Mouse (Mus musculus) hindbrain, postnatal 0 days (tissue): ENCODE measurements around the gene Pllp. TPM values are rescaled to one million over a fixed set of nuclear protein-coding genes. Genes with fewer than 3 reads are reported as not detected.

ENCODE experiments used
- ATAC-seq: fragments of 200-750 bp; cut with Nextera tagmentation; 2 replicates; pipeline ENCODE4 v1.8.0; 2017; ENCODE audit warnings: mild to moderate bottlenecking, moderate TSS enrichment, moderate library complexity
- DNase-seq: peaks from one replicate; pipeline ENCODE4 v3.0.0-alpha.2; 2015; ENCODE audit warnings: low spot score
- H3K27ac ChIP-seq: fragments of 300-500 bp; sonication (generic); 2 replicates; pipeline ENCODE4 v1.5.1; 2014; ENCODE audit warnings: mild to moderate bottlenecking
- H3K27me3 ChIP-seq: fragments of 300-500 bp; sonication (generic); 2 replicates; pipeline ENCODE4 v1.6.1; 2014; ENCODE audit warnings: low read length, mixed read lengths; ENCODE audit not compliant: insufficient read depth
- H3K36me3 ChIP-seq: fragments of 300-500 bp; sonication (generic); 2 replicates; pipeline ENCODE4 v1.6.1; 2014; ENCODE audit warnings: low read length, mixed read lengths; ENCODE audit not compliant: insufficient read depth
- H3K4me1 ChIP-seq: fragments of 300-500 bp; sonication (generic); 2 replicates; pipeline ENCODE4 v1.6.1; 2014; ENCODE audit warnings: antibody characterized with exemption, low read length, mixed read lengths; ENCODE audit not compliant: insufficient read depth
- H3K4me2 ChIP-seq: fragments of 300-500 bp; sonication (generic); 2 replicates; pipeline ENCODE4 v1.6.1; 2014; ENCODE audit warnings: low read depth, mild to moderate bottlenecking, low read length, moderate library complexity, mixed read lengths
- H3K4me3 ChIP-seq: fragments of 300-500 bp; sonication (generic); 2 replicates; pipeline ENCODE4 v1.5.1; 2014; ENCODE audit warnings: low read length
- H3K9ac ChIP-seq: fragments of 300-500 bp; sonication (generic); replicated peaks from 2 replicates; pipeline ENCODE4 v1.6.1; 2014; ENCODE audit warnings: mild to moderate bottlenecking, low read length, moderate library complexity, mixed read lengths
- H3K9me3 ChIP-seq: fragments of 300-500 bp; sonication (generic); 2 replicates; pipeline ENCODE4 v1.6.1; 2016; ENCODE audit warnings: low read length, mixed read lengths
- CTCF ChIP-seq: IDR thresholded peaks from 2 replicates; pipeline ENCODE4 v1.5.1; 2016; ENCODE audit warnings: antibody characterized with exemption, control low read depth, low read depth
- WGBS: fragments of 180-500 bp; shearing (Covaris S2); extraction: QIAGEN DNeasy Blood & Tissue Kit; methylation state at CpG from one replicate; pipeline ENCODE4 v1.1.7; 2014; 5-methylcytosine and 5-hydroxymethylcytosine counted together
- polyA plus RNA-seq: library from polyadenylated mRNA; unstranded; fragments of >200 nt; fragmentation: Nextera tagmentation; extraction: Ambion mirVana; gene quantifications from 2 replicates; pipeline ENCODE4 v1.2.1, GENCODE M21; 2015
- total RNA-seq: library from RNA; depleted of rRNA; stranded (reverse); fragments of >200 nt; gene quantifications from 2 replicates; pipeline ENCODE4 v1.2.3, GENCODE M21; 2014

Pllp gene
- total and polyA plus RNA-seq, 2 experiments from 2014 or later = 18.6 to 20.3 TPM

DNA sequence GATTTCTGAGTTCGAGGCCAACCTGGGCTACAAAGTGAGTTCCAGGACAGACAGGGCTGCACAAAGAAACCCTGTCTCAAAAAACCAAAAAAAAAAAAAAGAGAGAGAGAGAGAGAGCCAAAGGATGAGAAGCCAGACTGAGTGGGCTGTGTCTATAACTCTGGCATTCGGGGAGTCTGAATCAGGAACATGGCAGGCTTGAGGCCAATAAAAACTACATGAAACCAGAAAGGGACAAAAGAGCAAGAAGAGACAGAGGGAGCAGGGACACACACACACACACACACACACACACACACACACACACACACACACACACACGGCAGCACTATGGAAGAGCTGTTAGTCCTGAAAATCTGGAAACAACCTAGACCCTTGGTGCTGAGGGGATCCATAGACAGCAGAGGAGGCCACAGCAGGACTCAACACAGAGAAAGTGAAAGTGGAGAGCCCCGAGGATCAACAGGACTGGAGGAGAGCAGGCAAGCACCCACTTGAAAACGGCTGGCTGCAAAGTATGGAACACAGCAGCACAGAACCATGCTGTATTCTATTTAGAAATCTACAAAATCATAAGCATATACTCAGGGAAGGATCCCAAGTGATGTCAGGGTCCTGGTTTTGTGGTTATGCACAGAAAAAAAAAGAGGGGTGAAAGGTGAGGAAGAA, 39.5 kb upstream of the Pllp start:
- TF ChIP-seq CTCF = no peak
- Histone ChIP-seq H3K36me3 (no peaks in the 10 kb centered on the region), H3K4me3 (no peak overlapping the region), H3K4me1 (no peaks in the 10 kb centered on the region), H3K27ac (no peak overlapping the region), H3K4me2 (no peak overlapping the region), H3K27me3 (no peaks in the 10 kb centered on the region), H3K9me3 (no peaks in the 10 kb centered on the region), H3K9ac (no peak overlapping the region)
- ATAC-seq (no peak), DNase-seq (no peak)
- WGBS = 80% methylated on average over 5 of the region's 5 CpGs

DNA sequence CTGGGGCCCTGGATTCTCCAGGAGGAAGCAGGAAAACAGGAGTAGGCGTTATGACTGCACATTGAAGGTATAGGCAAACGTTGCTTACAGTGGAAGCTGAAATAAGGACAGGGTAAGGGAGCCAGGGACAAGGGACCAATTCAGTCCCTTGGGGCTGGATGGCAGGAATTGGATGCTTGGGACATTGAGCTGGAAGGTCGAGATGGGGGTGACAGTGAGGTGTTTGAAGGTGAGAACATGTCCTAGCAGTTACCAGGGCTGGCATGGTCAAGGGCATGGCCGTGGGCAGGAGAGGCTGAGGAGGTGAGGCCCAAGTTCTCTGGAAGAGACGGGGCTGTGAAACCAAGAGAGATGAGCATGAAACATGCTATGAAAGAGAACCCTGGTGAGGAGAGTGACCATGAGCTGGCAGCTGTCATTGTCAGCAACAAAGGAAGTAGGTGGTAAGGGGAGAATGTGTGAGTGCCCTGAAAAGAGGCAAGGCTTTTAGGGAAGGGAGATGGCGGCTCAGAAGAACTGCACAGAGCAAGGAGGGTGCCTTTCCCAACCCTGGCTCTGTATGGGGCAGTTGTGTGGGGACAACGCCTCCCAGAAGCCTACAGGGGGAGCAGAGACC, 38.8 kb upstream of the Pllp start:
- no peak overlapping the region for H3K4me3 ChIP-seq

DNA sequence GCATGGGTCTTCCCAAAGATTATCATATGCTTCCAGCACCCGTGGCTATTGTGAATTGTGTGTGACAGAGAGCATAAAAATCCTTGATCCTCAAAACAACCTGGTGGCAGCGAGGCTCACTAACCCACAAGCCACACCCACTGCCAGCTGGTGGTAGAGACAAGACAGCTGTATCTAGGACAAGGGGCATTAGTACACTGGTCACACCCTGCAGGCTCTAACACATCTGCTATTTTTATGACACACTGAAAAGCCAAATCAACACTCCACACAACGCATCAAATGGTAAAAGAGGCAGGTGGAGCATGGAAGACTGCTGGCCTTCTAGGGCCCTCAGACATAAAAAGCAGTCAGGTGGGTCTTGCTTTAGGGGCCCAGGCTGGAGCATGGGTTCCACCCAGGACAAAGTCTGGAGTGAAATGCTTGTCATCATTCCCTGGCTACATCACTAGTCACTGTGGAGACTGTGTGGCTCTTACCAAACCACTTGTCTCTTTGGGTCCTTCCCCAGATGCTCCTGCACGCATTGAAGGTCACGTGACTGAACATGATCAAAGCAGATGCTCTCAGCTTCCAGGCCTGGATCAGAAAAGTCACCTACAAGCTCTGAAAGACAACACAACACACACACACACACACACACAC, 37.9 kb upstream of the Pllp start:
- DNase-seq (peak; percentile 8), ATAC-seq (no peak)
- no peaks in the 10 kb centered on the region for H3K9me3 ChIP-seq
- H3K4me3 ChIP-seq = no peak overlapping the region
- H3K36me3 ChIP-seq = no peaks in the 10 kb centered on the region
- TF ChIP-seq CTCF = no peak
- H3K27me3 ChIP-seq = no peaks in the 10 kb centered on the region
- H3K9ac ChIP-seq = no peak overlapping the region
- WGBS = 63% methylated on average over 5 of the region's 5 CpGs
- H3K27ac ChIP-seq = no peak overlapping the region
- H3K4me2 ChIP-seq = no peak overlapping the region
- no peaks in the 10 kb centered on the region for H3K4me1 ChIP-seq

More for the DNA sequence above, 38.8 kb upstream of the Pllp start:
- no peak for ATAC-seq
- 69% methylated on average over 7 of the region's 7 CpGs for WGBS
- H3K27me3 ChIP-seq = no peaks in the 10 kb centered on the region
- no peaks in the 10 kb centered on the region for H3K36me3 ChIP-seq
- TF ChIP-seq CTCF = no peak
- no peak overlapping the region for H3K9ac ChIP-seq
- no peaks in the 10 kb centered on the region for H3K4me1 ChIP-seq
- H3K9me3 ChIP-seq = no peaks in the 10 kb centered on the region
- H3K27ac ChIP-seq = no peak overlapping the region
- no peak for DNase-seq
- H3K4me2 ChIP-seq = no peak overlapping the region

DNA sequence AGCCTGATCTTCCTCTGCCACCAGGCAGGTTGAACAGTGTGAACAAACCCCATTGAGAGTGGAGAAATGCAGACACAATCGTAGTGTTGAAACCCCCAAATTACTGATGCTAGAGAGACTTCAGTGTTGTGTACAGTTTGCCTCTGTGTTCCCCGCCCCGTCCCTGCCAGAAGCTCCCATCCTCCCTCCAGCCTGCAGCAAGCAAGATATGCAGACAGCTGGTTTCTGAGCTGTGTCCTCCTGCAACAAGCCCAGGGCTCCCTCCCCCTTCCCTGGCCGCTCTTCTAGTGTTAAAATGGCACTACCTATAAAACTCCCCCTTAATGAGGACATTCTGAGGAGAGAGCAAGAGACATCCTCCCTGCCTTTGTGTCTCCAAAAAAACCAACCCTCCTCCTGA, 33.2 kb upstream of the Pllp start:
- Histone ChIP-seq H3K9me3 (no peaks in the 10 kb centered on the region), H3K27me3 (no peaks in the 10 kb centered on the region), H3K36me3 (no peaks in the 10 kb centered on the region), H3K27ac (no peak overlapping the region), H3K9ac (no peak overlapping the region), H3K4me1 (no peaks in the 10 kb centered on the region), H3K4me3 (no peak overlapping the region), H3K4me2 (no peak overlapping the region)
- 79% methylated on average over 4 of the region's 4 CpGs for WGBS
- no peak for ATAC-seq
- no peak for DNase-seq
- TF ChIP-seq CTCF = no peak

DNA sequence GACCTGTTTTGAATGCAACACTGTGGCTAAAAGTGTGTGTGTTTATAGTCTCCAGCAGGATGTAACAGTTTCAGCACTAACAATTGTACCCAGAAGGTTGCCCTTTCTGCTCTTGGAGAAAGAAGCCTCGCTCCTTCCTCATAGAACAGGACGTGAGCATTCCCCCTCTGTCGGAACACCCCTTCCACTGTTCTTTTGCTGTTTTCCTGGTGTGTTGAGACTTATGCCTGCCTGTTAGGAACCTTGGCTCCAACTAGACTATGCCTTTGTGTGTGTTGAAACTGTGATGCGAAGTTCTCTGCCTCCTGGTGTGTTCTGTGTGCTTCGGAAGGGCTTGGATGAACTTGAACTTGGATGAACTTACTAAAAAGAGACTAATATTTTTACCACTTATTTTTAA, 29.9 kb upstream of the Pllp start:
- Histone ChIP-seq H3K4me3 (no peak overlapping the region), H3K27me3 (no peaks in the 10 kb centered on the region), H3K36me3 (no peaks in the 10 kb centered on the region), H3K4me2 (no peak overlapping the region), H3K27ac (no peak overlapping the region), H3K9ac (no peak overlapping the region), H3K4me1 (no peaks in the 10 kb centered on the region), H3K9me3 (no peaks in the 10 kb centered on the region)
- 79% methylated on average over 5 of the region's 5 CpGs for WGBS
- ATAC-seq (no peak), DNase-seq (no peak)
- no peak for TF ChIP-seq CTCF

DNA sequence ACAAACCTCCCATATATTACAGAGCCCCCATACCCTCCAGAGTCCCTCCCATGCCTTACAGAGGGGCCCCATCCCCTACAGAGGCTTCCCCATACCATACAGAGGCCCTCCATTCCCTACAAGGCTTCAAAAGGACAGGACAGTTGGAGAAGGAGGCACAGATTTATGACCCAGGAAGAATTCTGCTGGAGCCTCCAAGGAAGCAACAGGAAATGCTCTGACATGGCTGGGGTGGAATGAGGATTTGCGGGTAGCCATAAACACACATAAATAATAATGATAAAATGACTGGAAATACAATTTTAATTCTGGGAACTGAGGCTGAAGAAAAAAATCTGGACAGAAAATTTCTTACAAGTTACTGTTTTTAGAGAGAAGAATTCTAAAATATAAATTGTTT, 20.8 kb upstream of the Pllp start:
- no peak for TF ChIP-seq CTCF
- H3K4me2 ChIP-seq = no peak overlapping the region
- no peak overlapping the region for H3K9ac ChIP-seq
- H3K36me3 ChIP-seq = no peaks in the 10 kb centered on the region
- no peaks in the 10 kb centered on the region for H3K4me1 ChIP-seq
- no peaks in the 10 kb centered on the region for H3K27me3 ChIP-seq
- 92% methylated on average over 1 of the region's 1 CpGs for WGBS
- no peak overlapping the region for H3K4me3 ChIP-seq
- H3K27ac ChIP-seq = no peak overlapping the region
- no peak for ATAC-seq
- DNase-seq = no peak
- no peaks in the 10 kb centered on the region for H3K9me3 ChIP-seq

DNA sequence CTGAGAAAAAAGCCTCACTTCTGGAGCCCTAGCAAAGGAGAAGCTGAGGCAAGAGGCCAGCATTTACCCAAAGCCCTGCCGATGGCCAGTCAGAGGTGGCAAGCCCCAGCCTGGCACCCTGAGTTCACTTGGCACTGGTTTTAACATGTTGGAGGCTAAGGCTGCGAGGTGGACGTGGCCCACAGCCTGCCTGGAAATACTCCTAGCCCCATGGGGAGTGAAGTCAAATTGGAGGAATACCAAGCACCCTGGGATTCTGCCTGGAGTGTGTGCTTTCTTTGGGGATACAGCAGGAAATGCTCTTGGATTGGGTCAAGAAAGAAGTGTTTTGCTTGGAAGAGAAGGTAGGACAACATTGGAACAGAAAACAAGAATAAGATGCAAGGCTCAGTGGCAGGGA, 19.8 kb upstream of the Pllp start:
- ATAC-seq = no peak
- 48% methylated on average over 3 of the region's 3 CpGs for WGBS

More for the DNA sequence above, 19.8 kb upstream of the Pllp start:
- Histone ChIP-seq H3K27me3 (no peaks in the 10 kb centered on the region), H3K9ac (no peak overlapping the region), H3K4me2 (no peak overlapping the region), H3K4me3 (no peak overlapping the region), H3K27ac (no peak overlapping the region), H3K4me1 (no peaks in the 10 kb centered on the region), H3K9me3 (no peaks in the 10 kb centered on the region), H3K36me3 (no peaks in the 10 kb centered on the region)
- no peak for DNase-seq
- no peak for TF ChIP-seq CTCF
